8 mouse cellular contexts compared by ENCODE assay signal in genomic region chr5:137779053-137779933, GRCm38 (mm10). TPM values are rescaled to one million over a fixed set of nuclear protein-coding genes. Genes with fewer than 3 reads are reported as not detected.
DNase-seq lines count a peak whose midpoint lies in the region; ATAC-seq and TF ChIP-seq lines count a peak whose summit lies in the region.

No protein-coding gene starts in this region.

- WGBS in bone marrow, adult 2 months, result under 1% methylated on average over 83 of the region's 83 CpGs
- WGBS in forebrain, embryonic 13.5 days, result under 1% methylated on average over 68 of the region's 83 CpGs
- 1% methylated on average over 72 of the region's 83 CpGs for WGBS in kidney, postnatal 0 days
- WGBS in macrophage (ENCODE audit: missing documents), result under 1% methylated on average over 64 of the region's 83 CpGs
- WGBS in stomach, embryonic 14.5 days, result under 1% methylated on average over 75 of the region's 83 CpGs

- H3K36me3 ChIP-seq in forebrain, embryonic 13.5 days (ENCODE audit: poor library complexity, severe bottlenecking), result peaks cover 42% of the 10 kb centered on the region
- H3K36me3 ChIP-seq in kidney, postnatal 0 days (ENCODE audit: insufficient read depth, low read length), result peaks cover 23% of the 10 kb centered on the region
- H3K36me3 ChIP-seq in macrophage (ENCODE audit: inconsistent target), result peaks cover 19% of the 10 kb centered on the region
- peaks cover 35% of the 10 kb centered on the region for H3K36me3 ChIP-seq in stomach, embryonic 14.5 days (ENCODE audit: control insufficient read depth, insufficient read depth, low read length)

- peak overlapping the region; percentile 96 for H3K9ac ChIP-seq in forebrain, embryonic 13.5 days
- H3K9ac ChIP-seq in kidney, postnatal 0 days (ENCODE audit: low read depth, low read length), result peak overlapping the region; percentile 92
- H3K9ac ChIP-seq in stomach, embryonic 14.5 days (replicated peaks; ENCODE audit: low read depth, low read length), result peak overlapping the region; percentile 95

- H3K9me3 ChIP-seq in forebrain, embryonic 13.5 days (replicated peaks), result no peaks in the 10 kb centered on the region
- H3K9me3 ChIP-seq in kidney, postnatal 0 days (replicated peaks; ENCODE audit: low read length), result no peaks in the 10 kb centered on the region
- no peaks in the 10 kb centered on the region for H3K9me3 ChIP-seq in stomach, embryonic 14.5 days (ENCODE audit: control insufficient read depth, low read depth, low read length)

- peaks cover 41% of the 10 kb centered on the region for H3K79me2 ChIP-seq in macrophage (ENCODE audit: inconsistent target)

- ATAC-seq in forebrain, embryonic 13.5 days, result peak; percentile 17
- peak; percentile 25 for ATAC-seq in kidney, postnatal 0 days (replicated peaks; ENCODE audit: low FRiP score, low read depth)
- ATAC-seq in stomach, embryonic 14.5 days (ENCODE audit: insufficient number of reproducible peaks, insufficient read depth, low FRiP score, low read depth), result peak; percentile 10; the same call in 1 of the 2 replicates

- no peaks in the 10 kb centered on the region for H3K27me3 ChIP-seq in forebrain, embryonic 13.5 days
- no peaks in the 10 kb centered on the region for H3K27me3 ChIP-seq in kidney, postnatal 0 days (ENCODE audit: insufficient read depth, low read length)
- H3K27me3 ChIP-seq in stomach, embryonic 14.5 days (ENCODE audit: control insufficient read depth, insufficient read depth, low read length), result no peaks in the 10 kb centered on the region

- peaks cover 6% of the 10 kb centered on the region for H3K4me1 ChIP-seq in bone marrow, adult 2 months (ENCODE audit: control insufficient read depth, insufficient read depth, low read length)
- peaks cover 53% of the 10 kb centered on the region for H3K4me1 ChIP-seq in forebrain, embryonic 13.5 days
- peaks cover 25% of the 10 kb centered on the region for H3K4me1 ChIP-seq in kidney, postnatal 0 days (replicated peaks; ENCODE audit: insufficient read depth, low read length)
- peaks cover 25% of the 10 kb centered on the region for H3K4me1 ChIP-seq in stomach, embryonic 14.5 days (ENCODE audit: control insufficient read depth, insufficient read depth, low read length)

- peak overlapping the region; percentile 79 for H3K4me3 ChIP-seq in bone marrow, adult 2 months (replicated peaks; ENCODE audit: control insufficient read depth, low read depth, low read length)
- peak overlapping the region; percentile 99 for H3K4me3 ChIP-seq in forebrain, embryonic 13.5 days
- H3K4me3 ChIP-seq in kidney, postnatal 0 days (replicated peaks; ENCODE audit: low read depth, low read length), result peak overlapping the region; percentile 93
- H3K4me3 ChIP-seq in macrophage (ENCODE audit: inconsistent target), result peak overlapping the region; percentile 58
- peak overlapping the region; percentile 98 for H3K4me3 ChIP-seq in stomach, embryonic 14.5 days (ENCODE audit: low read depth, low read length)

- peak overlapping the region; percentile 91 for H3K27ac ChIP-seq in bone marrow, adult 2 months (ENCODE audit: control insufficient read depth, insufficient read depth, low read depth, low read length, poor library complexity)
- peak overlapping the region; percentile 86 for H3K27ac ChIP-seq in forebrain, embryonic 13.5 days
- H3K27ac ChIP-seq in kidney, postnatal 0 days, result peak overlapping the region; percentile 89
- H3K27ac ChIP-seq in macrophage, result peak overlapping the region; percentile 31
- peak overlapping the region; percentile 91 for H3K27ac ChIP-seq in stomach, embryonic 14.5 days (ENCODE audit: low read length)

- peak; percentile 48 to 59 for DNase-seq in right cerebral cortex, postnatal 10 days (ENCODE audit: low spot score in 2 of 2)
- DNase-seq in right cerebral cortex, postnatal 4 days, result no peak
- peak; percentile 42 for DNase-seq in kidney, postnatal 0 days (ENCODE audit: low spot score)
- DNase-seq in left cerebral cortex, adult 8-10 months (ENCODE audit: low spot score in 2 of 2), result no peak

- H3K4me2 ChIP-seq in forebrain, embryonic 13.5 days, result peak overlapping the region; percentile 98
- H3K4me2 ChIP-seq in kidney, postnatal 0 days (ENCODE audit: low read length), result peak overlapping the region; percentile 86
- H3K4me2 ChIP-seq in stomach, embryonic 14.5 days (replicated peaks; ENCODE audit: low read depth, low read length), result peak overlapping the region; percentile 98

- no peak for TF ChIP-seq CTCF in bone marrow, adult 2 months (IDR thresholded peaks at IDR 0.05; ENCODE audit: control insufficient read depth, insufficient read depth, low read length)
- TF ChIP-seq CTCF in kidney, postnatal 0 days (IDR thresholded peaks at IDR 0.05; ENCODE audit: low read depth), result no peak

- TF ChIP-seq POLR2A in bone marrow, adult 2 months (IDR thresholded peaks at IDR 0.05; ENCODE audit: borderline replicate concordance, control insufficient read depth, low read depth, low read length), result peak; percentile 26; the same call in 1 of the 2 replicates

RNA-seq across cellular contexts. Expression of gene Ppp1r35, which starts 0.6 kb away (rescaled TPM):
- polyA plus RNA-seq in bone marrow, adult 2 months (2011; ENCODE audit: insufficient read depth, insufficient read length, low replicate concordance, missing spikeins), result 52.6 and 130 TPM in 2 replicates
- 38.3 and 45.0 TPM in 2 replicates for polyA plus RNA-seq in forebrain, embryonic 13.5 days (2015; fragmentation: Nextera tagmentation; extraction: Ambion mirVana)
- polyA plus RNA-seq in kidney, postnatal 0 days (2015; fragmentation: Nextera tagmentation; extraction: Ambion mirVana), result 28.8 and 32.4 TPM in 2 replicates
- total RNA-seq in macrophage (2018; cell fraction: chromatin; rRNA removed), result 10 to 100 TPM in 14 of 26 experiments, 1 to 10 TPM in 11, not detected in 1; 3.1 to 25.8 (median 11.2) TPM
- total RNA-seq in macrophage (2018; cell fraction: cytosol; rRNA removed), result 10 to 100 TPM; 10.2 to 22.7 (median 17.1) TPM
- 10 to 100 TPM in 19 of 26 experiments, 1 to 10 TPM in 7; 5.0 to 34.0 (median 14.7) TPM for total RNA-seq in macrophage (2018; cell fraction: nucleus; rRNA removed)
- polyA plus RNA-seq in macrophage (2018), result 2.7 to 25.9 TPM (median 20.7 TPM) in 3 replicates
- polyA plus RNA-seq in stomach, embryonic 14.5 days (2014; fragmentation: Nextera tagmentation; extraction: Ambion mirVana), result 32.7 and 38.1 TPM in 2 replicates
- total RNA-seq in left cerebral cortex, adult 8-10 months (2022), result 10 to 100 TPM; 14.5 to 20.2 (median 15.9) TPM

RNA-seq across cellular contexts. Expression of gene Mepce, which starts 8.2 kb away (rescaled TPM):
- 25.6 and 45.6 TPM in 2 replicates for polyA plus RNA-seq in bone marrow, adult 2 months (2011; ENCODE audit: insufficient read depth, insufficient read length, low replicate concordance, missing spikeins)
- polyA plus RNA-seq in forebrain, embryonic 13.5 days (2015; fragmentation: Nextera tagmentation; extraction: Ambion mirVana), result 10.3 and 12.3 TPM in 2 replicates
- polyA plus RNA-seq in kidney, postnatal 0 days (2015; fragmentation: Nextera tagmentation; extraction: Ambion mirVana), result 11.6 and 12.3 TPM in 2 replicates
- 10 to 100 TPM in 25 of 26 experiments, 1 to 10 TPM in 1; 8.4 to 35.4 (median 19.6) TPM for total RNA-seq in macrophage (2018; cell fraction: chromatin; rRNA removed)
- total RNA-seq in macrophage (2018; cell fraction: cytosol; rRNA removed), result 10 to 100 TPM; 11.4 to 33.5 (median 25.0) TPM
- 10 to 100 TPM; 12.1 to 46.5 (median 30.3) TPM for total RNA-seq in macrophage (2018; cell fraction: nucleus; rRNA removed)
- polyA plus RNA-seq in macrophage (2018), result 23.9 to 28.3 TPM (median 26.6 TPM) in 3 replicates
- polyA plus RNA-seq in stomach, embryonic 14.5 days (2014; fragmentation: Nextera tagmentation; extraction: Ambion mirVana), result 13.6 and 17.6 TPM in 2 replicates
- total RNA-seq in left cerebral cortex, adult 8-10 months (2022), result 10 to 100 TPM; 42.8 to 57.8 (median 45.5) TPM

RNA-seq across cellular contexts. Expression of gene Zcwpw1, which starts 8.3 kb away (rescaled TPM):
- polyA plus RNA-seq in bone marrow, adult 2 months (2011; ENCODE audit: insufficient read depth, insufficient read length, low replicate concordance, missing spikeins), result 9.5 and 18.7 TPM in 2 replicates
- polyA plus RNA-seq in forebrain, embryonic 13.5 days (2015; fragmentation: Nextera tagmentation; extraction: Ambion mirVana), result 12.7 and 15.4 TPM in 2 replicates
- polyA plus RNA-seq in kidney, postnatal 0 days (2015; fragmentation: Nextera tagmentation; extraction: Ambion mirVana), result 14.5 and 15.7 TPM in 2 replicates
- total RNA-seq in macrophage (2018; cell fraction: chromatin; rRNA removed), result 10 to 100 TPM in 6 of 26 experiments, 1 to 10 TPM in 20; 2.9 to 15.9 (median 7.9) TPM
- 1 to 10 TPM; 1.1 to 3.2 (median 1.7) TPM for total RNA-seq in macrophage (2018; cell fraction: cytosol; rRNA removed)
- total RNA-seq in macrophage (2018; cell fraction: nucleus; rRNA removed), result 10 to 100 TPM in 1 of 26 experiments, 1 to 10 TPM in 25; 2.1 to 12.1 (median 3.8) TPM
- 1.8 to 4.1 TPM (median 2.8 TPM) in 3 replicates for polyA plus RNA-seq in macrophage (2018)
- 22.3 and 23.3 TPM in 2 replicates for polyA plus RNA-seq in stomach, embryonic 14.5 days (2014; fragmentation: Nextera tagmentation; extraction: Ambion mirVana)
- total RNA-seq in left cerebral cortex, adult 8-10 months (2022), result 1 to 10 TPM; 5.9 to 8.7 (median 7.8) TPM

RNA-seq across cellular contexts. Expression of gene Tsc22d4, which starts 33.8 kb away (rescaled TPM):
- polyA plus RNA-seq in bone marrow, adult 2 months (2011; ENCODE audit: insufficient read depth, insufficient read length, low replicate concordance, missing spikeins), result 143 and 144 TPM in 2 replicates
- 64.3 and 71.0 TPM in 2 replicates for polyA plus RNA-seq in forebrain, embryonic 13.5 days (2015; fragmentation: Nextera tagmentation; extraction: Ambion mirVana)
- polyA plus RNA-seq in kidney, postnatal 0 days (2015; fragmentation: Nextera tagmentation; extraction: Ambion mirVana), result 107 and 110 TPM in 2 replicates
- 100 to 1,000 TPM in 11 of 26 experiments, 10 to 100 TPM in 15; 31.6 to 165 (median 84.9) TPM for total RNA-seq in macrophage (2018; cell fraction: chromatin; rRNA removed)
- total RNA-seq in macrophage (2018; cell fraction: cytosol; rRNA removed), result 100 to 1,000 TPM in 23 of 26 experiments, 10 to 100 TPM in 3; 81.9 to 187 (median 130) TPM
- total RNA-seq in macrophage (2018; cell fraction: nucleus; rRNA removed), result 100 to 1,000 TPM in 17 of 26 experiments, 10 to 100 TPM in 9; 44.1 to 185 (median 125) TPM
- 84.4 to 112 TPM (median 101 TPM) in 3 replicates for polyA plus RNA-seq in macrophage (2018)
- 118 and 132 TPM in 2 replicates for polyA plus RNA-seq in stomach, embryonic 14.5 days (2014; fragmentation: Nextera tagmentation; extraction: Ambion mirVana)
- total RNA-seq in left cerebral cortex, adult 8-10 months (2022), result 100 to 1,000 TPM; 149 to 216 (median 162) TPM

RNA-seq across cellular contexts. Expression of gene Nyap1, which starts 37.9 kb away (rescaled TPM):
- 1.2 and 1.9 TPM in 2 replicates for polyA plus RNA-seq in bone marrow, adult 2 months (2011; ENCODE audit: insufficient read depth, insufficient read length, low replicate concordance, missing spikeins)
- 25.0 and 26.5 TPM in 2 replicates for polyA plus RNA-seq in forebrain, embryonic 13.5 days (2015; fragmentation: Nextera tagmentation; extraction: Ambion mirVana)
- 1.2 and 1.6 TPM in 2 replicates for polyA plus RNA-seq in kidney, postnatal 0 days (2015; fragmentation: Nextera tagmentation; extraction: Ambion mirVana)
- total RNA-seq in macrophage (2018; cell fraction: chromatin; rRNA removed), result 1 to 10 TPM in 8 of 26 experiments, under 1 TPM in 16, not detected in 2; 0.24 to 9.1 (median 0.74) TPM
- under 1 TPM in 25 of 26 experiments, not detected in 1; 0.03 to 0.41 (median 0.20) TPM for total RNA-seq in macrophage (2018; cell fraction: cytosol; rRNA removed)
- total RNA-seq in macrophage (2018; cell fraction: nucleus; rRNA removed), result 1 to 10 TPM in 4 of 26 experiments, under 1 TPM in 18, not detected in 4; 0.13 to 2.0 (median 0.58) TPM
- 0.07 to 0.23 TPM (median 0.21 TPM) in 3 replicates for polyA plus RNA-seq in macrophage (2018)
- polyA plus RNA-seq in stomach, embryonic 14.5 days (2014; fragmentation: Nextera tagmentation; extraction: Ambion mirVana), result 1.0 and 1.4 TPM in 2 replicates
- total RNA-seq in left cerebral cortex, adult 8-10 months (2022), result 10 to 100 TPM; 76.3 to 78.9 (median 77.7) TPM

Comparison
In these comparisons a context has a peak if more than half of its experiments do, and no peak if none do; other contexts are left out.
1. DNase-seq: peak in right cerebral cortex, postnatal 10 days (2 of 2) and kidney, postnatal 0 days (single experiment); none in right cerebral cortex, postnatal 4 days (single experiment) and left cerebral cortex, adult 8-10 months (0 of 2).
2. H3K27ac ChIP-seq: peak in every context shown above with its lines; median percentile 91 in bone marrow, adult 2 months; 91 in stomach, embryonic 14.5 days; 89 in kidney, postnatal 0 days; 86 in forebrain, embryonic 13.5 days; 31 in macrophage.
3. Peak in every context shown above with its lines, with median percentiles within 50 percentile points of each other: H3K4me3 ChIP-seq, ATAC-seq, H3K4me2 ChIP-seq and H3K9ac ChIP-seq.